Mouse (Mus musculus): ENCODE measurements around the gene Lpar1.

DNA sequence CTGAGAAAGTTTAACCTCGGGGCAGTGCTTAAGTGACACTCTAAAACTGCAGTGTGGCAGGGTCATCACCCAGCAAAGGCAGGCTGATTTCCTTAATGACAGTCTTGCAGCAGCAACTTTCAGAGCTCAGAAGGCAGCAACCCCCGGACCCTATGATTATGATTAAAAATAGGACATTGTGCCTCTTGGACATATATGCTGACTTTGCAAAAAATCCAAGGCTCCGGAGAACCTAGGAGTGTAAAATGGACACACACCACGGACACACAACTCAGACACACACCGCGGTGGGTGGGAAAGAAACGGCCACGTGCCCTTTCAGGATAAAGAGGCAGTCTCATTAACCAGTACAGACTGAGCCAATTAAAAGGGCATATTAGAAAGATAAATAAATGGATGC, 57.0 kb downstream of the Lpar1 start:
- TF ChIP-seq POLR2A (IDR thresholded peaks at IDR 0.05; ENCODE audit: low read depth, low read length) (no peak), CTCF (conservative IDR thresholded peaks at IDR 0.05; ENCODE audit: insufficient read depth, insufficient read length, low read depth, low read length) (no peak)

Data from kidney, adult 2 months (tissue).